Mouse (Mus musculus): ENCODE measurements at regions not wholly inside any gene's neighbourhood (a gene's known extent, or its start where the extent isn't known, plus 50 kb on each side); places are given as distances from the start of the nearest gene placed in this dataset.

DNA sequence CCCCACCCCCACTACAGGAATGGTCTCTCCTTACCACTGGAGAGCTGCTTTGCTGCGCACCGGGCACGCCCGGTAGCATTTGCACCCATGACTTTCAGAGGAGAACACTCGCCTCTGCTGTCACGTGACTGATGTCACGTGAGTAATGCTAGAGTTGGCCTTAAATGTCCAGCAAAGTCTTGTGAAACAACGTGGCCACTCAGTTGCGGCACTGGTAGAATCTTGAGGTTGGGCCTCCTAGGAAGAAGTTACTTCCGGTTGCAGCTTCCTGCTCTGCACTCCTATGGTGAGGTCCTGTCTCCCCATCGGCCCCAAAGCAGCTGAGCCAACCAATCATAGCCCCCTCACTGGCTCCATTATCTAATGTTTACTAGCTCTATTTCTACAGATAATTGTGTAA is 62.7 kb upstream of the Atrnl1 start:
- H3K4me3 ChIP-seq (replicated peaks; ENCODE audit: insufficient read depth, low read depth, low read length) = no peak overlapping the region
- WGBS = 89% methylated on average over 11 of the region's 11 CpGs
- peaks cover 5% of the 10 kb centered on the region; the same call in 1 of the 2 replicates for H3K4me1 ChIP-seq (ENCODE audit: control insufficient read depth, insufficient read depth, low read length)
- H3K27ac ChIP-seq (ENCODE audit: insufficient read depth, low read length) = no peak overlapping the region
- no peaks in the 10 kb centered on the region; the same call in 1 of the 2 replicates for H3K27me3 ChIP-seq (ENCODE audit: control insufficient read depth, insufficient read depth, low read length)
- DNase-seq = no peak
- TF ChIP-seq POLR2A (IDR thresholded peaks at IDR 0.05; ENCODE audit: borderline replicate concordance, insufficient read depth, low read length) (no peak), CTCF (IDR thresholded peaks at IDR 0.05; ENCODE audit: borderline replicate concordance, insufficient read depth, low read depth, low read length) (no peak)

DNA sequence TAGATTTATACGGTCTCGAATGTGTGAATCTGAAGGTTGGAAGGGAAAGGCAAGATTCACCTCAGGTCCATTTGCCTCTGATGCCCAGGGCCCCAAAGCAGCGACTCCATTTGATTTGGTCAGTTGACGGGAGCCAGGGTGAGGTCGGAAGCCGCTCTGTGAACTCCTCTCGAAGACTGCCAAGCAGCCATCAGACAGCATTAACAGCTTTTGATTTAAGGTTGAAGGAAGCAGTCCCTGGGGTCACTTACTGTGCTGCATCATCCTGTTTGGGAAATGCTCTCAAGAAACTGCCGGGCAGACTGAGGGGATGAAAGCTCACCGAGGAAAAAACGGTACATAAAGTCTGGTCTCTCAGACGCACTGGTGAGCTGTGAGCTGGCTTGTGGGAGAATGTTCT is 62.2 kb upstream of the Atrnl1 start:
- WGBS = 85% methylated on average over 11 of the region's 11 CpGs
- H3K4me1 ChIP-seq (ENCODE audit: control insufficient read depth, insufficient read depth, low read length) = peaks cover 3% of the 10 kb centered on the region; the same call in 1 of the 2 replicates
- DNase-seq = no peak
- no peak overlapping the region for H3K4me3 ChIP-seq (replicated peaks; ENCODE audit: insufficient read depth, low read depth, low read length)
- TF ChIP-seq CTCF (IDR thresholded peaks at IDR 0.05; ENCODE audit: borderline replicate concordance, insufficient read depth, low read depth, low read length) (no peak), POLR2A (IDR thresholded peaks at IDR 0.05; ENCODE audit: borderline replicate concordance, insufficient read depth, low read length) (no peak)
- H3K27ac ChIP-seq (ENCODE audit: insufficient read depth, low read length) = no peak overlapping the region
- no peaks in the 10 kb centered on the region; the same call in 1 of the 2 replicates for H3K27me3 ChIP-seq (ENCODE audit: control insufficient read depth, insufficient read depth, low read length)

DNA sequence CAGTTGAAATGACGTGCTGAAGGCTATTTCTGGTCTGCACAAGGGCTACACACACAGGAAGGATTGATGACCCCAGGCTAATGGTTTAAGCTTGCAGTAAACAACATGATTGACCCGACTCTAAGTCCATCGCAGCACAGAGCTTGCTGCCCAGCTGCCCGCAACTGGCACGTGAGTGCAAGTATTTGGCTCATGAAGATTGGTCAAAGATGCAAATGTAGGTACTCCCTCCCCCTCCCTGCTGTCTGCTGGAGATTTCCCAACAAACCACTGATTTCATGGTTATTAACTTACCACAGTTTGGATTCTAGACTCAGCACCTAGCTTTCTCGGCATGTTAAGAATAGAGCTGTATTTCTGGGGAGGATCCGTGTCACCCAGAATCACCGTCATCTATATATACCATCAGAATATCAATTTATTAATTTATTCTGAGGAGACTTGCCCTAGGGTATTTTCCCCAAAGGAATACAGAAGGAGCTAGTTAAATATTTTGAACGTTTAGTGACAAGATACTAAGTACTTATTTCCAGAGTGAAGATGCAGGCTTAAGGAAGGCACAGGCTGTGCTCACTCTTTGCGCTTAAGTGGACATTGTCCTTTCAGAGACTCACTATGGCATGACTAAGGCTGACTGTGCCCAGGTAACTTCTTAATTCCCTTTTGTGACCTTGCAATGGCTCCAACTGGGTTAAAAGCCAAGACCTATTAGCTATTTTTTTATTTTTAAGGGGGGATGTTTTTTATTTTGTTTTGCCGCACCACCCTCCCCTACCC is 57.7 kb upstream of the Atrnl1 start:
- no peak for TF ChIP-seq CTCF (IDR thresholded peaks at IDR 0.05; ENCODE audit: borderline replicate concordance, insufficient read depth, low read depth, low read length)
- no peak for TF ChIP-seq POLR2A (IDR thresholded peaks at IDR 0.05; ENCODE audit: borderline replicate concordance, insufficient read depth, low read length)

DNA sequence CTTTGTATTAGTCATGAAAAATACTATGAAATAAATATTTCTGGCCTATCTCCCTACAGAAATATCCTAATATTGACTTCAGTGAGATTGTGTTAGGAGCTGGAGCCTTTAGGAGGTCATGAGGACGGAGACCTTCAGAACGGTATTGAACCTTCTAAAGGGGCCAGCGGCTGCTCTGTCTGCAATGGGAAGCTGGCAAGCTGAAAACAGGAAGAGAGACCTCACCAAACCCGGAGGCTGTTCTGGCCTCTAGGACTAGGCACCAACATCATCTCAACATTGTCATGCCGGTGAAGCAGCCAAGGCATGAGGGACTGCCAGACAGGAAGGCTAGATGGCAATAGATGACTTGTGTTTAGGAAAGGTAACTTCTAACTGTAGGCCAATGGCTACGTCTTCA is 56.7 kb upstream of the Atrnl1 start:
- 95% methylated on average over 6 of the region's 6 CpGs for WGBS
- H3K4me3 ChIP-seq (replicated peaks; ENCODE audit: insufficient read depth, low read depth, low read length) = no peak overlapping the region
- no peaks in the 10 kb centered on the region for H3K4me1 ChIP-seq (ENCODE audit: control insufficient read depth, insufficient read depth, low read length)
- no peak overlapping the region for H3K27ac ChIP-seq (ENCODE audit: insufficient read depth, low read length)
- H3K27me3 ChIP-seq (ENCODE audit: control insufficient read depth, insufficient read depth, low read length) = no peaks in the 10 kb centered on the region; the same call in 1 of the 2 replicates
- TF ChIP-seq POLR2A (IDR thresholded peaks at IDR 0.05; ENCODE audit: borderline replicate concordance, insufficient read depth, low read length) = no peak
- no peak for TF ChIP-seq CTCF (IDR thresholded peaks at IDR 0.05; ENCODE audit: borderline replicate concordance, insufficient read depth, low read depth, low read length)
- DNase-seq = no peak

More for the DNA sequence above, 57.7 kb upstream of the Atrnl1 start:
- WGBS = 61% methylated on average over 11 of the region's 11 CpGs
- no peaks in the 10 kb centered on the region for H3K4me1 ChIP-seq (ENCODE audit: control insufficient read depth, insufficient read depth, low read length)
- H3K27me3 ChIP-seq (ENCODE audit: control insufficient read depth, insufficient read depth, low read length) = no peaks in the 10 kb centered on the region; the same call in 1 of the 2 replicates
- DNase-seq = no peak
- no peak overlapping the region for H3K27ac ChIP-seq (ENCODE audit: insufficient read depth, low read length)
- H3K4me3 ChIP-seq (replicated peaks; ENCODE audit: insufficient read depth, low read depth, low read length) = no peak overlapping the region

DNA sequence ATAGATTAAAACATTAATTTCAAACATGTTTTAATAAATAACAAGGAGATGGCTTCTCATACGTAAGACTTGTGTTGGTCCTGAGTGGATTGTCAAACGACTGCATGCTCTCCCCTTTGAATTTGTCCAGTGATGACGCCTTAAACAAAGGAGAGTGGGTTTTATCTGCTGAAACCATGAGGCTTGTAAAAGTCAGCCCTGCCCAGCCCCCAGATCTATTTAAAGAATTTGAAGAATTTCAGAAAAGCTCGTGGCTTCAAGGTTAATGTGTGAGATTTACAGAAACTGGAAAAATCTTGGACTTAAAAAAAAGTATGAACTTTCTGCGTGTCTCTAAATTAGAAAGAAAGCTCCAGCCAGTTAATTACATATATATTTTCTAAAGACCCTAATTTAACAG is 55.5 kb upstream of the Atrnl1 start:
- Histone ChIP-seq H3K27ac (ENCODE audit: insufficient read depth, low read length) (no peak overlapping the region), H3K4me3 (replicated peaks; ENCODE audit: insufficient read depth, low read depth, low read length) (no peak overlapping the region), H3K27me3 (ENCODE audit: control insufficient read depth, insufficient read depth, low read length) (no peaks in the 10 kb centered on the region; the same call in 1 of the 2 replicates), H3K4me1 (ENCODE audit: control insufficient read depth, insufficient read depth, low read length) (no peaks in the 10 kb centered on the region)
- DNase-seq = no peak
- 93% methylated on average over 5 of the region's 5 CpGs for WGBS
- no peak for TF ChIP-seq POLR2A (IDR thresholded peaks at IDR 0.05; ENCODE audit: borderline replicate concordance, insufficient read depth, low read length)
- TF ChIP-seq CTCF (IDR thresholded peaks at IDR 0.05; ENCODE audit: borderline replicate concordance, insufficient read depth, low read depth, low read length) = no peak

DNA sequence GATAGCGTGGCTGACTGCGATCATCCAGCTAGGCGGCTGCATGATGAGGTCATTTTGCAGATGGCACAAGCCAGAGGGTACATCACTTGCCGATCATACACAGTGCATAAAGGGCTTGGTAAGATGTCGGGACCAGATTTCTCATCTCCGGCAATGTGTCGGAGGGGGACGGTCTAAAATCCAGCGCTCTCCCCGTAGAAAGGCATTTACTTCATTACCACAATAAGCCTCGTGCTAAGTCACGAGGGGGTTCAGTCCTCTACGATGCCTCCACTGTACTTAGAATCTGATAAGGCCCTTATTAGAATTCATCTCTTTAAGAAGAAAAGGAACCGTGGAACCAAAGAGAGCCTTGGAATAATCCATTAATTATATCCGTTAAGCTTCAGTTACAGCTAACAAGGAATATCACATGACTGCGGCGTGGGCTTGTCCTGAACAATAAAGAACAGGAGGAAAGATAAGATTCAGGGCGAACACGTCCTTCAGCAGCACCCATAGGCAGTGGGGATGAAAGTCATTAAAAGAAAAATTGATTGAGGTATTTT is 52.3 kb upstream of the Atrnl1 start:
- Histone ChIP-seq H3K4me3 (replicated peaks; ENCODE audit: insufficient read depth, low read depth, low read length) (no peak overlapping the region), H3K4me1 (ENCODE audit: control insufficient read depth, insufficient read depth, low read length) (no peaks in the 10 kb centered on the region), H3K27me3 (ENCODE audit: control insufficient read depth, insufficient read depth, low read length) (no peaks in the 10 kb centered on the region; the same call in 1 of the 2 replicates), H3K27ac (ENCODE audit: insufficient read depth, low read length) (no peak overlapping the region)
- TF ChIP-seq POLR2A (IDR thresholded peaks at IDR 0.05; ENCODE audit: borderline replicate concordance, insufficient read depth, low read length) = no peak
- no peak for TF ChIP-seq CTCF (IDR thresholded peaks at IDR 0.05; ENCODE audit: borderline replicate concordance, insufficient read depth, low read depth, low read length)
- no peak for DNase-seq
- 56% methylated on average over 19 of the region's 19 CpGs for WGBS

DNA sequence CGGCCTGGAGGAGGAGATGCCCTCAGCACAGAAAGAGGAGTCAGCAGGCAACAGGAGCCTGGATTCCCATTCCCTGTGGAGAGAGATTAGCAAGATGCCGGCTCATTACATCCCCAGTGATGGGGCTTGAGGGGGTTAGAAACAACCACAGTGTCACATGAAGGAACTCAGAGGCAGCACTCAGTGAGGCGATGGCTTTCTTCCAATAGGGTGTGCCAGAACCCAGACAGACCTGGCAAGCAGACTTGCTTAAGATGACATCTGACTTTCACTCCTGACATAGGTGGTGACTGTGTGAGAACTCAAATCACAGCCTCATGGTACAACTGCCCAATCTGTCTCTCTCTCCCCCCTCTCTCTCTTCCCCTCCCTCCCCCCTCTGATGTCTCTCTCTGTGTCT is 50.1 kb upstream of the Atrnl1 start:
- DNase-seq = no peak
- Histone ChIP-seq H3K4me3 (replicated peaks; ENCODE audit: insufficient read depth, low read depth, low read length) (no peak overlapping the region), H3K27ac (ENCODE audit: insufficient read depth, low read length) (no peak overlapping the region), H3K4me1 (ENCODE audit: control insufficient read depth, insufficient read depth, low read length) (no peaks in the 10 kb centered on the region), H3K27me3 (ENCODE audit: control insufficient read depth, insufficient read depth, low read length) (no peaks in the 10 kb centered on the region; the same call in 1 of the 2 replicates)
- 29% methylated on average over 3 of the region's 3 CpGs for WGBS
- TF ChIP-seq POLR2A (IDR thresholded peaks at IDR 0.05; ENCODE audit: borderline replicate concordance, insufficient read depth, low read length) = no peak
- no peak for TF ChIP-seq CTCF (IDR thresholded peaks at IDR 0.05; ENCODE audit: borderline replicate concordance, insufficient read depth, low read depth, low read length)
